Mouse (Mus musculus) adrenal gland, adult 2 months (tissue): Measurements from ENCODE around the gene Agpat3. TPM values are rescaled to one million over a fixed set of nuclear protein-coding genes. Genes with fewer than 3 reads are reported as not detected.

Experiments used
- DNase-seq: peaks from one replicate; pipeline ENCODE4 v3.0.0; 2021
- long read RNA-seq: library from polyadenylated mRNA; stranded (forward); transcript quantifications from one replicate; pipeline ENCODE4 v2.0.0, GENCODE M21; 2021
- polyA plus RNA-seq: library from polyadenylated mRNA; depleted of rRNA; stranded (reverse); fragments of >200 nt; gene quantifications from 2 replicates; pipeline ENCODE4 v1.2.3, GENCODE M21; 2012; rRNA removed
- total RNA-seq, 2 experiments: library from RNA; stranded (reverse); gene quantifications; 2 replicates each; pipeline ENCODE4 v1.2.3; 2021

The Agpat3 gene
- 100 to 1,000 TPM; 346 to 422 TPM for total RNA-seq
- 543 and 654 TPM in 2 replicates for polyA plus RNA-seq
- long read RNA-seq, full-length matches to known transcripts: 179 of 441 reads
- long read RNA-seq, partial matches to known transcripts: 82 of 441 reads
- long read RNA-seq, other reads (novel, unspliced or antisense): 180 of 441 reads

GRCm38 (mm10) chr10:78351887-78352665 is at the start of gene Agpat3:
Gene Agpat3 (minus strand): TSS chr10:78352489.
- DNase-seq: peak; percentile 81

GRCm38 (mm10) chr10:78401127-78401526 is 48.8 kb upstream of the Agpat3 start:
- no peak for DNase-seq

- peak; percentile 74 for DNase-seq
These were observed 46.9 kb upstream of the Agpat3 start for GRCm38 (mm10) chr10:78399090-78399657.

- DNase-seq: no peak
These were observed 44.3 kb upstream of the Agpat3 start for GRCm38 (mm10) chr10:78396625-78396885.

GRCm38 (mm10) chr10:78395819-78396624 is 43.7 kb upstream of the Agpat3 start:
- peak; percentile 90 for DNase-seq

- DNase-seq: no peak
These were observed 43.1 kb upstream of the Agpat3 start for GRCm38 (mm10) chr10:78395377-78395776.

GRCm38 (mm10) chr10:78392072-78392471 is 39.8 kb upstream of the Agpat3 start:
- DNase-seq: peak; percentile 85

- no peak for DNase-seq
These were observed 38.7 kb upstream of the Agpat3 start for GRCm38 (mm10) chr10:78390982-78391470.

GRCm38 (mm10) chr10:78388216-78388980 is 36.1 kb upstream of the Agpat3 start:
- no peak for DNase-seq

- no peak for DNase-seq
These were observed 33.2 kb upstream of the Agpat3 start for GRCm38 (mm10) chr10:78385520-78385919.

GRCm38 (mm10) chr10:78383567-78383966 is 31.3 kb upstream of the Agpat3 start:
- DNase-seq: no peak

GRCm38 (mm10) chr10:78378516-78378915 is 26.2 kb upstream of the Agpat3 start:
- no peak for DNase-seq

- no peak for DNase-seq
These were observed 20.7 kb upstream of the Agpat3 start for GRCm38 (mm10) chr10:78372681-78373668.

GRCm38 (mm10) chr10:78371746-78372145 is 19.5 kb upstream of the Agpat3 start:
- peak; percentile 31 for DNase-seq

- DNase-seq: no peak
These were observed 15.3 kb upstream of the Agpat3 start for GRCm38 (mm10) chr10:78367586-78367985.

GRCm38 (mm10) chr10:78366851-78367312 is 14.6 kb upstream of the Agpat3 start:
- no peak for DNase-seq

GRCm38 (mm10) chr10:78366195-78366834 is 14.0 kb upstream of the Agpat3 start:
- no peak for DNase-seq

GRCm38 (mm10) chr10:78365555-78365954 is 13.3 kb upstream of the Agpat3 start:
- DNase-seq: no peak

- DNase-seq: no peak
These were observed 11.8 kb upstream of the Agpat3 start for GRCm38 (mm10) chr10:78364106-78364505.

GRCm38 (mm10) chr10:78363366-78363765 is 11.1 kb upstream of the Agpat3 start:
- no peak for DNase-seq
